Mouse (Mus musculus) neural tube, embryonic 13.5 days (tissue): Measurements from ENCODE around the gene D10Wsu102e. TPM values are rescaled to one million over a fixed set of nuclear protein-coding genes. Genes with fewer than 3 reads are reported as not detected.
"Not testable (repeated sequence)": the region's sequence is repeated elsewhere in the genome, so short reads cannot be mapped to it uniquely, and the experiment has no call there.

ENCODE experiments used
- ATAC-seq: fragments of 200-750 bp; cut with Nextera tagmentation; 2 replicates; pipeline ENCODE4 v1.8.0; 2017; ENCODE audit warnings: low read depth, mild to moderate bottlenecking, moderate TSS enrichment, moderate library complexity
- H3K27ac ChIP-seq: fragments of 300-500 bp; sonication (generic); replicated peaks from 2 replicates; pipeline ENCODE4 v1.5.1; 2015; ENCODE audit warnings: moderate library complexity, mild to moderate bottlenecking, inconsistent platforms
- H3K27me3 ChIP-seq: fragments of 300-500 bp; sonication (generic); 2 replicates; pipeline ENCODE4 v1.6.1; 2015; ENCODE audit warnings: mild to moderate bottlenecking, inconsistent platforms
- H3K36me3 ChIP-seq: fragments of 300-500 bp; sonication (generic); 2 replicates; pipeline ENCODE4 v1.6.1; 2015; ENCODE audit warnings: mild to moderate bottlenecking, inconsistent platforms
- H3K4me1 ChIP-seq: fragments of 300-500 bp; sonication (generic); replicated peaks from 2 replicates; pipeline ENCODE4 v1.6.1; 2015; ENCODE audit warnings: inconsistent platforms
- H3K4me2 ChIP-seq: fragments of 300-500 bp; sonication (generic); 2 replicates; pipeline ENCODE4 v1.6.1; 2015; ENCODE audit warnings: inconsistent platforms, mild to moderate bottlenecking, moderate library complexity
- H3K4me3 ChIP-seq: fragments of 300-500 bp; sonication (generic); 2 replicates; pipeline ENCODE4 v1.5.1; 2015; ENCODE audit warnings: mild to moderate bottlenecking, inconsistent platforms
- H3K9ac ChIP-seq: fragments of 300-500 bp; sonication (generic); 2 replicates; pipeline ENCODE4 v1.6.1; 2015; ENCODE audit warnings: moderate library complexity, mild to moderate bottlenecking, inconsistent platforms
- H3K9me3 ChIP-seq: fragments of 300-500 bp; sonication (generic); 2 replicates; pipeline ENCODE4 v1.6.1; 2016; ENCODE audit warnings: inconsistent platforms
- WGBS: fragments of 180-500 bp; shearing (Covaris S2); methylation state at CpG from one replicate; pipeline ENCODE4 v1.1.7; 2015; 5-methylcytosine and 5-hydroxymethylcytosine counted together
- polyA plus RNA-seq: library from polyadenylated mRNA; unstranded; fragments of >200 nt; fragmentation: Nextera tagmentation; extraction: Ambion mirVana; gene quantifications from 2 replicates; pipeline ENCODE4 v1.2.1, GENCODE M21; 2015

D10Wsu102e gene
- polyA plus RNA-seq, 1 experiment from 2014 or later = 0.82 TPM

DNA sequence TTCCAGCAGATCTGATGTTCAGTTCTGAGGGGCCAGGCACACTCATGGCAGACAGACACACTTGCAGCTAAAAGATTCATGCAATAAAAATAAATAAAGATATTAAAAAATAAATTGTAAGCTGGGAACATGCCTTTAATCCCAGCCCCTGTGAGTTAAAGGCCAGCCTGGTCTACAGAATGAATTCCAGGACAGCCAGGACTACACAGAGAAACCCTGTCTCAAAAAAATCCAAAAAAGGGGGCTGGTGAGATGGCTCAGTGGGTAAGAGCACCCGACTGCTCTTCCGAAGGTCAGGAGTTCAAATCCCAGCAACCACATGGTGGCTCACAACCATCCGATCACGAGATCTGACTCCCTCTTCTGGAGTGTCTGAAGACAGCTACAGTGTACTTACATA, 8.2 kb upstream of the D10Wsu102e start:
- not testable (repeated sequence) for H3K27me3 ChIP-seq, H3K36me3 ChIP-seq, H3K9ac ChIP-seq, H3K4me3 ChIP-seq, H3K4me2 ChIP-seq, H3K9me3 ChIP-seq, H3K4me1 ChIP-seq, H3K27ac ChIP-seq, ATAC-seq
- 88% methylated on average over 4 of the region's 4 CpGs for WGBS

DNA sequence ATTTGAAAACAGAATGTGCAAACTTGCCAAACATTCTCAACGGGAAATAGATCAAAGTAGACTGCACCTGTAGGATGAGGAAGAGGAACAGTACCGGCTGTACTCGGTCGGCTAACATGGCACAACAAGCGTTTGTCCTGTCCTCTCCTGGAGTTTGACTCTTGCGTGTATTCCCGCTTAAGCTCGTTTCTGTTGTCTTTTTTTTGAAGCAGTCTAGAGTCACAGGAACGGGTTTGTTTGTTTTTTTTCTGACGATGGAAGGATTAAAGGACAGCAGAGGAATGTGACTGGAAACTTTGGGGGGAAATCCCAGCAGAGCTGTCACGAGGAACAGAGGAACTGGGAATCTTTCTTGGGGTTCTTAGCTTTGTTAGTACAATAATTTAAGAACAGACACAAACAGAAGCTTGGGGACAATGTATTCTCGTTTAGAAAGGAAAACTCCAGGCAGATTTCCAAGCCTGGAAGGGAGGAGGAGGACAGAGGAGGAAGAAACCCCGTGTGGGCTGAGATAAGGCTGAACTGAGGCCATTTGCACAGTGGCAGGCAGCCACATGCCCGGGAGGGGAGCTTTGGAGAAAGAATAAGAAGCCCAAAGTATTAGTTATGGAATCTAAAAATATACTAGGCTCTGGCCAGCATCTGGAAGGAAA, 6.2 kb upstream of the D10Wsu102e start:
- no peak overlapping the region for H3K9ac ChIP-seq
- no peaks in the 10 kb centered on the region for H3K4me1 ChIP-seq
- H3K27ac ChIP-seq = no peak overlapping the region
- no peaks in the 10 kb centered on the region for H3K9me3 ChIP-seq
- no peaks in the 10 kb centered on the region for H3K36me3 ChIP-seq
- H3K4me3 ChIP-seq = no peak overlapping the region
- 66% methylated on average over 14 of the region's 14 CpGs for WGBS
- H3K4me2 ChIP-seq = 0 out of 2 replicates have a peak overlapping the region, but pooled peaks have one; percentile 1
- no peak for ATAC-seq
- no peaks in the 10 kb centered on the region for H3K27me3 ChIP-seq

DNA sequence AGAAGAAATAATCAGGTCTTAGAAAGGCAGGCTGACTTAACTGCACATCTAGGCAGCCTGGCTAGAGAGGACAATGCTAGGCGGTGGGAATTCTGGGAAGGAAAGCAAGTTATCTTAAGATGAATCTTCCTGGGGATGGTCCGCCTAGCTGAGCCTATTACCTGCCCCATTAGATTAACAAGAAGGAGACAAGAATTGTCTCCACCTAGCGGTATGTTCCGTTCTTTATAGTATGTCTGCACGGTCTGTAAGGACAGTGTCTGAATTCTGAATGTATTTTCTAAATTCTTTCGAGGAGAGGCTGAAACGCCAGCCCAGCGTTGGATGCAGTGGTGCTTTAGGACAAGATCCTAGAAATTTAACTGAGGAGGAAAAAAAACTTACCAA, 5.7 kb upstream of the D10Wsu102e start:
- ATAC-seq = no peak
- Histone ChIP-seq H3K4me2 (0 out of 2 replicates have a peak overlapping the region, but pooled peaks have one; percentile 1), H3K4me3 (no peak overlapping the region), H3K36me3 (no peaks in the 10 kb centered on the region), H3K27me3 (no peaks in the 10 kb centered on the region), H3K4me1 (peaks cover 2% of the 10 kb centered on the region), H3K9me3 (no peaks in the 10 kb centered on the region), H3K27ac (no peak overlapping the region), H3K9ac (no peak overlapping the region)
- WGBS = 70% methylated on average over 8 of the region's 8 CpGs

DNA sequence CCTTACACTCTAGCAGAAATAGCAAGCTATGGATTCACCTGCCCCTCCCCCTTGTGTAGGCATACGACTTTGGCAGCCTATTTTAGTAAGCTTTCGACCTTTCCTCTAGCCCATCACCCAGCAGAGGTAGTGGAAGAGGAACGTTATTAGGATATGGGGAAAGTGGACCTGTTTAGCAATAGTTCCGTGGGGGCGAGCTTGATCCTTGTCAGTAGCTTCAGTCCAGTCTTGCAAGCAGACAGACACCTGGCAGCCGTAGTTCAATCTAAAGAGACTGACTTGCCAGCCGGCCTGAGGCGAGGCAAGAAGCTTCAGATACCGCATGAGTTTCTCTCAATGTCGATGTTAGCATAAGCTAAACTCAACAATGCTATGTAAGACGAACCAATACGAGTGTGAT, 3.6 kb upstream of the D10Wsu102e start:
- Histone ChIP-seq H3K4me2 (no peak overlapping the region), H3K9ac (no peak overlapping the region), H3K27me3 (no peaks in the 10 kb centered on the region), H3K36me3 (no peaks in the 10 kb centered on the region), H3K4me3 (no peak overlapping the region), H3K27ac (no peak overlapping the region), H3K9me3 (no peaks in the 10 kb centered on the region), H3K4me1 (peaks cover 15% of the 10 kb centered on the region)
- WGBS = 86% methylated on average over 12 of the region's 12 CpGs
- no peak for ATAC-seq

DNA sequence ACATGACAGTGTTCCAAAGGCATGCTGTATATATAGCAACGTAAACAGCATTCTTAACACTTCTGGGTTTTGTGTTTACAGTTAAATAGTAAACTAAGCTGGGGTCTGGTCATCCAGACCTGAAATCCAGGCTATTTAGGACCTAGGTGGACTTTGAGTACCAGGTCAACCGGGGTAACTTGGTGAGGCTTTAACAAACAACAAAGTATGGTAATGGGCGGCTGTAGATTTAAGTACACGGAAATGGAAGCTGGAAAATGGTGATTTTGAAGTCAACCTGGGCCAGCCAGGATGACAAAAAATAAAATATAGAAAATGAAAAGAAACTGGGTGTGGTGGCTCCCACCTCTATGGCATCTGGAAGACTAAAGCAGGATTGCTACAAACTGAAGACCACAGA, 570 bp upstream of the D10Wsu102e start:
- peak; percentile 16 for ATAC-seq
- Histone ChIP-seq H3K4me2 (peak overlapping the region; percentile 86), H3K9me3 (no peaks in the 10 kb centered on the region), H3K4me1 (peaks cover 20% of the 10 kb centered on the region), H3K9ac (peak overlapping the region; percentile 54; the same call in 1 of the 2 replicates), H3K27ac (peak overlapping the region; percentile 68), H3K4me3 (peak overlapping the region; percentile 91), H3K27me3 (no peaks in the 10 kb centered on the region), H3K36me3 (peaks cover 20% of the 10 kb centered on the region)
- WGBS = 91% methylated on average over 4 of the region's 4 CpGs

DNA sequence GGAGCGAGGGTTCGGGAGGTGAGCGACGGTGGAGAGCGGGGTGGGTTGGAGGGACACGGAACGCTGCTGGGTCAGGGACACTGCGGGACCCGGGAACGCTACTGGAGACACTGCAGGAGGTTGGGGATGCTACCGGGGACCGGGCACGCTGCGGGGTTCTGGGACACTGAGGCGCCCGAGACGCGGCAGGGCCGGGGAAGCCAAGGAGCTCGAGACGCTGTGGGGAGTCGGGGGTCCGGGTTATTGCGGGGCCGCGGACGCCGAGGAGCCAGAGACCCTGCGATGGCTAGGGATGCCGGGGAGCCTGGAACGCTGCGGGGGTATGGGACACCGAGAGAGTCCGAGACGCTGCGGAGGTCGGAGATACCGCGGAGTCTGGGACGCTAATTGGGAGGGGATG, 335 bp downstream of the D10Wsu102e start:
- Histone ChIP-seq H3K9ac (peak overlapping the region; percentile 88), H3K27ac (peak overlapping the region; percentile 64), H3K27me3 (no peaks in the 10 kb centered on the region), H3K36me3 (peaks cover 30% of the 10 kb centered on the region), H3K4me3 (peak overlapping the region; percentile 91), H3K4me1 (peaks cover 20% of the 10 kb centered on the region), H3K4me2 (peak overlapping the region; percentile 86), H3K9me3 (no peaks in the 10 kb centered on the region)
- peak; percentile 84 for ATAC-seq
- under 1% methylated on average over 40 of the region's 40 CpGs for WGBS

DNA sequence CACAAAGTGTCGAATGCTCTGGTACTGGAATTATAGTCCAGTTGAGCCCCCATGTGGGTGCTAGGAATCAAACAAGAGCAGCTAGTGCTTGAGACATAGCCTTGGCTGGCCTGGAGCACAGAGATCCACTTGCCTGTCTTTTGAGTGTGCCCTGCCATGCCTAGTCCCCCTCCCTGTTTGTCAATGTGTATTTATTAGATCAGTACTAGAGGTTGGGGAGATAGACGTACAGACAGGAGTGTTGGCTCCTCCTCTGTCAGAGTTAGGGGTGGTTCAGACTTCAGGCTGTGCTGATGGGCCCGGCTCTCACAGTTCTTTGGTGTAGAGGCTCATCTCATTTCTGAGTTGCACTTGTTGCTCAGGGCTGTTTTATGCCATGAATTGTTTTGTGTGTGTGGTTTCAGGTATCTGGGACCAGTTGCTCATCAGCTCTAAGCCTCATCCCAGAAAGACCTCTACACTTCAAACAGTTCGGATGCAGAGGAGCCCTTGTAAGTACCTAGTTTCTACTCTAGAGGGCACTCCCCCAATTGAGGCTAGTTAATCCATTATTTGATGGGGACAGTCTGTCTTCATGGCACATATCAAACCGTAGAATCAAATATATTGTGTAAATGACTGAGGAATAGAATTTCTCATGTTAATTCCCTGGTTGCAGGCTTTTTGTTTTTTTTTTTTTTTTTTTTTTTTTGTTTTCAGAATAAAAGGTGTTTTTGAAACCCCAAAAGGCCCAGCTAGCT, 1.8 kb downstream of the D10Wsu102e start:
- no peak for ATAC-seq
- WGBS = 47% methylated on average over 5 of the region's 5 CpGs
- H3K27ac ChIP-seq = no peak overlapping the region
- peak overlapping the region; percentile 86 for H3K4me2 ChIP-seq
- no peaks in the 10 kb centered on the region for H3K9me3 ChIP-seq
- peak overlapping the region; percentile 88; the same call in 1 of the 2 replicates for H3K9ac ChIP-seq
- peak overlapping the region; percentile 91; the same call in 1 of the 2 replicates for H3K4me3 ChIP-seq
- no peaks in the 10 kb centered on the region for H3K27me3 ChIP-seq
- H3K4me1 ChIP-seq = peaks cover 20% of the 10 kb centered on the region
- peaks cover 44% of the 10 kb centered on the region for H3K36me3 ChIP-seq

DNA sequence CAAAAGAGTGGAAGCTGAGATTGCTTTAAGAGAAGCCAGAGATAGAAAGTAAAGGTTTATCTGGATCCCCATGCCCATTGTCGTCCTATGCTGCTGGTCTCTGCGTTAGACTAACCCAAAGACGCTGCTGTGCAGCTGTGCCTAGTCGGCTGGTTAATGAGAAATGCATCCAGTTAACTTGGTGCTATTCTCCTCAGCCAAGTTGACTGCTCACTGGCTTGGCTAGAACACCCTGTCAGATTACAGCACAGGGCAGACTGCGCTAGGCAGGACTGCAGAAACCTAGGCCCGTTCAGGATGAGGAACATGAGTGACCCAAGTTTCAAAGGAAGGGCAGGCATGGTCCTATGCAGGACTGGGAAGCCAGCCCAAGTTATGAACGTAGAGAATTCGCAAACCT, 3.4 kb downstream of the D10Wsu102e start:
- no peak overlapping the region for H3K4me3 ChIP-seq
- no peak overlapping the region for H3K9ac ChIP-seq
- no peak overlapping the region for H3K27ac ChIP-seq
- H3K4me2 ChIP-seq = no peak overlapping the region
- H3K27me3 ChIP-seq = no peaks in the 10 kb centered on the region
- H3K36me3 ChIP-seq = peaks cover 60% of the 10 kb centered on the region
- no peaks in the 10 kb centered on the region for H3K9me3 ChIP-seq
- no peak for ATAC-seq
- 94% methylated on average over 8 of the region's 8 CpGs for WGBS
- H3K4me1 ChIP-seq = peaks cover 20% of the 10 kb centered on the region

DNA sequence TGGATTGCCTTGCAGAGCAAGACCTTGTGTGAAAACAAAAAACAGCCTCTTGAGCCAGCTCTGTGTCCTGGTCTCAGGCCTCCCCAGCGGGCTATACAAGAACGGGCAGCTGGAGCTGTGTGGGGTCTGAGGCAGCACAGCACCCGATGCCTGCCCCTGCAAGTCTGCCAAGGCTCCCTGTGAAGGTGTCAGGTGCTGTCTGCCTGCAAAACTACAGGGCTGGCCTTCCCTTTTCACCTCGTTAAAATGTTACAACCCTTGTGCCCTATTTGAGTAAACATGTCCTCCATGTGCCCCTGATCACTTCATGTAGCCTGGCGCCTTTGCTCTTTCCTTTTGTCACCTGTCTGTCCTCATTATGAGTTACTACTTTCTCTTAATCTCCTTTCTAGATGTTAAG, 8.9 kb downstream of the D10Wsu102e start:
- WGBS = 83% methylated on average over 5 of the region's 5 CpGs
- H3K36me3 ChIP-seq = peaks cover 88% of the 10 kb centered on the region

DNA sequence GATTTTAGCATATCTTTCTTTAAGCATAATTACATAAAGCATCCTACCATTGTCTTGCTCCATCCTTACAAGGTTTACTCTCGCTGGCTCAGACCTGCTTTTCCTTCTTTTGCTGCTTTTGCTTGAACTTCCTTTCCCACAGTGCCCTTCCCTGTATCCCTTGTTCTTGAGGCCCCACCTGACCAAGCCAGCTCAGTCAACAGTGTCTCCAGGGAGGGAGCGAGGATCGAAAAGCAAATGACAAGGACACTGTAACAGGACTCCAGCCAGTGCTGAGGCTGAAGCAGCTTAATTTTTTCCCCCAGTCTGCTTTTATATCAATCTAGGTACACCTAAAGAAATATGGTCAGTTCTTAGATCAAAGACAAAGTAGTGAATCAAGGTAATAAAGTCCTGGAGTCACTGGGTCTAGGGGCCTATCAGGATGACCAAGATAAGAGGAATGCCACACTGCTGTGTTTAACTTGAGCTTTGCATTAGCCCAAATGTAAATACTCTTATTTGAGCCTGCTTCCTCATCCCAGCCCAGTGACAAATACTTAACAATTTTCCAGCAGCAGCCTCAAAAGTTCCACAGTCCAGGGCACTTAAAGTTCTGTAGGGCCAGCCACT, 14.1 kb downstream of the D10Wsu102e start:
- Histone ChIP-seq H3K4me3 (no peak overlapping the region), H3K9ac (no peak overlapping the region), H3K36me3 (peaks cover 52% of the 10 kb centered on the region), H3K27ac (no peak overlapping the region), H3K4me2 (no peak overlapping the region), H3K27me3 (no peaks in the 10 kb centered on the region), H3K9me3 (no peaks in the 10 kb centered on the region), H3K4me1 (0 out of 2 replicates have a peak, but pooled peaks cover 5% of the 10 kb centered on the region)
- no peak for ATAC-seq
- 94% methylated on average over 3 of the region's 3 CpGs for WGBS

More for the DNA sequence above, 8.9 kb downstream of the D10Wsu102e start:
- no peaks in the 10 kb centered on the region for H3K27me3 ChIP-seq
- H3K4me1 ChIP-seq = no peaks in the 10 kb centered on the region
- no peak overlapping the region for H3K4me3 ChIP-seq
- no peaks in the 10 kb centered on the region for H3K9me3 ChIP-seq
- H3K4me2 ChIP-seq = no peak overlapping the region
- no peak overlapping the region for H3K27ac ChIP-seq
- H3K9ac ChIP-seq = no peak overlapping the region
- ATAC-seq = no peak

DNA sequence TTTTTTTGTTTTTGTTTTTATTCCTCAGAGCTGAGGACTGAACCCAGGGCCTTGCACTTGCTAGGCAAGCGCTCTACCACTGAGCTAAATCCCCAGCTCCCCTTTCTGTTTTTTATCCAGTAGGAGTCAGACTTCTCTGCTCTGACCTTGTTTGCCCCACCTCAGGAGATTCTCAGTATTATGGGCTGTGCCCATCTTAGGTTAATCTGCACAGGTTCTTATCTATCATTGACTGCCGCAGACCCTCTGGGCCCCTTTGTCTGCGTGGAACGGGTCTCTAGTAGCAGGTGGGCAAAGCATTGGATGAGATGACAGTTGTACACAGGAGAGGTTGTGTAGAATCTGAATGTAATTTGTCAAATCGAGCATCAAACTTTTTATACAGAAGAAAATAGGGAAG, 15.4 kb downstream of the D10Wsu102e start:
- H3K4me3 ChIP-seq, H3K4me1 ChIP-seq, H3K9ac ChIP-seq, H3K9me3 ChIP-seq, H3K27ac ChIP-seq, H3K27me3 ChIP-seq, H3K4me2 ChIP-seq, ATAC-seq: not testable (repeated sequence)
- 95% methylated on average over 5 of the region's 5 CpGs for WGBS
- peaks cover 44% of the 10 kb centered on the region for H3K36me3 ChIP-seq

DNA sequence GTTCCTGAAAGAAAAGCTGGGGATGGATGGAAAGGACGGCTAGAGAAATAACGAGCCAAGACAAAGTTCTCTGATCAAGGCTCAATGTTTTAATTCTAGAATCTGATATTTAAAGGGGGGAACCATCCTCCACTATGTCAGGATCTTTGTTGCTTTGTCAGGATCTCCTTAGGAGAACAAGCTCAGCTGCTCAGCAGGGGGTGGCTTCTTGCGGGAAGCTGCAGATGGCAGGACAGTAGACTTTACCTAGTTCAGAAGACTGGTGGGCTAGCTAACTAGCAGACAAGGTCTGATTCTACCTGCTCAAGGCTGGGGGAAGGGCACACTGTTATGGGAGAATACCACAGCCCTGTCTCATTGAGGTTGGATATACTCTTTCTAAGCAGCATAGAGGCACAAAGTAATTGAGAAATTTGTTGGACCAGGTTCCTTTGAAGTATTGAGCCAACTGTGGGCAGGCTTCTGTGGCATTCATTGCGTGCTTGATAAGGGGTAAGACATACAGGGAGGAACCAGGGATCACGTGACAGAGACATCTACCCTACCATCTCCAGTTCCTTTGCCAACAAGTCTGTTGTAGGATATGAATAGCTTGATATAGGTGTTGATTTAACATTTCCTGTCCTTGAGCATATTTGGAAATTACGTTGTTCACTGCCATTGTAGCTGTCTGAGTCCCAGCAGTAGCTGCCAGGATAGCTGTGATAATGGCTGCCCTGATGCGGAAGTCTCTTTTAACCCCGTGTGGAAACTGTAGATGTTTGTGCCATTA, 17.1 kb downstream of the D10Wsu102e start:
- H3K4me1 ChIP-seq = 0 out of 2 replicates have a peak, but pooled peaks cover 5% of the 10 kb centered on the region
- H3K27me3 ChIP-seq = no peaks in the 10 kb centered on the region
- peaks cover 28% of the 10 kb centered on the region for H3K36me3 ChIP-seq
- no peak overlapping the region for H3K4me2 ChIP-seq
- H3K4me3 ChIP-seq = no peak overlapping the region
- 95% methylated on average over 8 of the region's 8 CpGs for WGBS
- H3K9me3 ChIP-seq = no peaks in the 10 kb centered on the region
- no peak overlapping the region for H3K9ac ChIP-seq
- no peak overlapping the region for H3K27ac ChIP-seq
- ATAC-seq = no peak
